Mouse (Mus musculus): ENCODE measurements around the gene Il11. TPM values are rescaled to one million over a fixed set of nuclear protein-coding genes. Genes with fewer than 3 reads are reported as not detected.
"Not testable (repeated sequence)": the region's sequence is repeated elsewhere in the genome, so short reads cannot be mapped to it uniquely, and the experiment has no call there.

The Il11 gene
- polyA plus RNA-seq (2011; ENCODE audit: insufficient read length, low read depth, missing spikeins) = 3.3 and 7.8 TPM in 2 replicates

DNA sequence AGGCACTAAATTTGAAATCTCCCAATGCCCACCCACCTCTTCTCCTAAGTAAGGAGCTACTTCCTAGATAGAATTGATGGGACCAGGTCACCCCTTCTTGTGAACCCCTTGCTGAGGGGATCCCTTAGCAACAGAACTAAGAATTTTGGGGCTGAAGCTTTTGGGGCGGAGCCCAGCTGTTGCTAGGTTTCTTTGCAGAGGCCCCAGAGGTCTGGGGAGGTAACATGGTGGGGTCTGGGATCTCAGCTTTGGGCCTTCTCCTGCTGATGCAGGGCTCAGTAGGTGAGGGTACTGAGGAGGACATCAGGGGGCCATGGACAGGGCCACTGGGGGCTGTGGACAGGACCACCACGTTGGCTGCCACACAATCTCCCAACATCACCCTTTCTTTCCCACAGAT is at the start of gene Il11, which contains the start of gene Tmem190:
Gene Il11 (minus strand): TSS at position 101 of the 400 bp plus-strand sequence.
Gene Tmem190 (plus strand): TSS at position 179 of the 400 bp plus-strand sequence.
- TF ChIP-seq POLR2A (IDR thresholded peaks at IDR 0.05; ENCODE audit: low read depth, low read length) = no peak
- TF ChIP-seq CTCF (IDR thresholded peaks at IDR 0.05; ENCODE audit: borderline replicate concordance, insufficient read depth, low read length) = no peak
- H3K4me3 ChIP-seq (ENCODE audit: insufficient read depth, low read length) = no peak within 1 kb of the TSS
- H3K4me1 ChIP-seq (ENCODE audit: control insufficient read depth, insufficient read depth, low read length) = peaks cover 3% of the 10 kb centered on the region
- no peak within 1 kb of the TSS for H3K27ac ChIP-seq (ENCODE audit: insufficient read depth, low read length)

DNA sequence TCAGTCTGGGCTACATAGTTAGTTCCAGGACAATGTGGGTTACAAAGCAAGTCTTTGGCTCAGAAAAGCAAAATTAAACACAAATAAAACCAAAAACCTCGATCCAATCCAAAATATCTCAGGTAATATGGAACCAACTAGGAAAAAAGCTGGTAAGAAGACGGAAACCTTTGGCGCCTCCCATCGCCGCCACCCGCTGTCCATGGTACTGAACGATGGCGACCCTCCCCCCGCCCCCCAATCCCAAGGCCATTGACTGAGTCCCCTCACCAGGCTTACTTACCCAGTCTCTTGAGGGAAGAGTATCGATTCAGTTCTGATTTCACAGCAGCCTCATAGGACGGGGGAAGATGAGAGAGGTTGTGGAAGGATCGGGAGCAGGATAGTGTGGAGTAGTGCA is 47.8 kb upstream of the Il11 start:
- TF ChIP-seq CTCF (IDR thresholded peaks at IDR 0.05; ENCODE audit: borderline replicate concordance, insufficient read depth, low read length) (no peak), POLR2A (IDR thresholded peaks at IDR 0.05; ENCODE audit: low read depth, low read length) (no peak)
- H3K27ac ChIP-seq (ENCODE audit: insufficient read depth, low read length) = no peak overlapping the region
- H3K4me3 ChIP-seq (ENCODE audit: insufficient read depth, low read length) = no peak overlapping the region
- H3K4me1 ChIP-seq (ENCODE audit: control insufficient read depth, insufficient read depth, low read length) = no peaks in the 10 kb centered on the region

DNA sequence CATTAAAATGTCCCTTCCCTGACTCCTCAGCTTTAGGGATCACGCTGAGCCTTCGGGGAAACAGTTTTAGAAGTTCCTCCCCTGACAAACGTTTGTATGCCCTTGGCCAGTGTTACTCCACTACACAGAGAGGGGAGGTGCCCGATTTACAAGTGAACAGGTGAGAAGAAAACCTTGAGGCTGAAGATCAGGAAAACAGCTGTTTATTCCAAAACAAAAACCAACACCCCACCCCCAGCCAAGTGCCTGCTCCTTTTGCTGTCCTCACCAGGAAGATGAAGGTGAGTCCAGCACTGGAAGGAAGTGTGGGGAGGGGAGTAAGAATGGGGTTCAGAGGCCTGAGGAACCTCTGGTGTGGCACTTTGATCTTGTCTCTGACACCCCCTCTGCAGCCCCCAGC is 42.7 kb upstream of the Il11 start:
- TF ChIP-seq POLR2A (IDR thresholded peaks at IDR 0.05; ENCODE audit: low read depth, low read length) (no peak), CTCF (IDR thresholded peaks at IDR 0.05; ENCODE audit: borderline replicate concordance, insufficient read depth, low read length) (no peak)
- Histone ChIP-seq H3K4me1 (ENCODE audit: control insufficient read depth, insufficient read depth, low read length) (no peaks in the 10 kb centered on the region), H3K27ac (ENCODE audit: insufficient read depth, low read length) (no peak overlapping the region), H3K4me3 (ENCODE audit: insufficient read depth, low read length) (no peak overlapping the region)

DNA sequence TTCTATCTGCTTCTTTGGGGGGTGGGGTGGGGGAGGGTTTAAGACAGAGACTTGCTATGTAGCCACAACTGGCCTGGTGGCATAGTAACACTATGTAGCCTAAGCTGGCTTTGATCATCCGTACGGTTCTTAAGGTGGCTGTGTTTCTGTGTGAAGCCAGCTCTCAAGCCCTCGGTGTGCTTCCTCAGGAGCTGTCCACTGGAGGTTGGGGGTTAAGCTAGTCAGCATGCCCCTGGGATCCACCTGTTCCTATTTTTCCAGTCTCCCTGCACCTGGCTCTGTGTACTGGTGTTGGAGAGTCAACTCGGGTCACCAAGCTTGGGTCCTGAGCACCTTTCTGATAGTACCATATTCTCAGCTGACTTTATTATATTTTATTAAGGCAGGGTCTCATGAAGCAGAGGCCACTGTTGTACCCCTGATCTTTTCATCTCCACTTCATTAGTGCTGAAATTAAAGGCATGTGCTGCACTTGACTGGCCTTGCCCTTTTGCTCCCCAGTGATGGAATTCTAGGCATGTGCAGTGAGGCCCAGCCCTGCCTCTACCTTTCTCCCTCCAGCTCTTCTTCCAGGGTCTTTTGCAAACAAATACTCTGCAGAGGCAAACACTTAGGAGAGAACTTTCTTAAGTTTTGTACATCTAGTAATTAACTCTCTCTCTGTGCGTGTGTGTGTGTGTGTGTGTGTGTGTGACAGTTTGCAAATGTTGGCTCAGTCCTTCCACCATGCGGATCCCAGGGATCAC is 39.7 kb upstream of the Il11 start:
- Histone ChIP-seq H3K4me3 (ENCODE audit: insufficient read depth, low read length) (no peak overlapping the region), H3K27ac (ENCODE audit: insufficient read depth, low read length) (no peak overlapping the region), H3K4me1 (ENCODE audit: control insufficient read depth, insufficient read depth, low read length) (no peaks in the 10 kb centered on the region)
- TF ChIP-seq CTCF (IDR thresholded peaks at IDR 0.05; ENCODE audit: borderline replicate concordance, insufficient read depth, low read length) = no peak
- no peak for TF ChIP-seq POLR2A (IDR thresholded peaks at IDR 0.05; ENCODE audit: low read depth, low read length)

DNA sequence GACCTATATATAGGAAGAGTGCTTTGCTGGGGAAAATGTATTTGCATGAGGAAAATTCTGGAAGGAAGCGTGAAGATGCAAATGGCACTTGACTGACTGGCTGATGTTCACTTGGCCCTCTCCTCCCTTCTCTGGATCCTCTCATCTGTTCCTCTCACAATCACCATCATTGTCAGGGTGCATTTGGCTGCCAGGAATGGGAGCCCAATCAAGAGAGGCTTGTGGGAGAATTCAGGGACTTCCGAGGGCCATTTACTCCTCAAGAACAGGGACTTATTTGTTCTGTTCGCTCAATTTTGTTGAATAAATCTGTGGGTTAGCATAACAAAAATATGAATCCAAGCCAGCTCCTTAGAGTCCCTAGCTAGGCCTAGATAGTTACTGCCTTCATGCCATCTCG is 39.0 kb upstream of the Il11 start:
- no peak for TF ChIP-seq POLR2A (IDR thresholded peaks at IDR 0.05; ENCODE audit: low read depth, low read length)
- H3K4me3 ChIP-seq (ENCODE audit: insufficient read depth, low read length) = no peak overlapping the region
- H3K27ac ChIP-seq (ENCODE audit: insufficient read depth, low read length) = no peak overlapping the region
- H3K4me1 ChIP-seq (ENCODE audit: control insufficient read depth, insufficient read depth, low read length) = no peaks in the 10 kb centered on the region

DNA sequence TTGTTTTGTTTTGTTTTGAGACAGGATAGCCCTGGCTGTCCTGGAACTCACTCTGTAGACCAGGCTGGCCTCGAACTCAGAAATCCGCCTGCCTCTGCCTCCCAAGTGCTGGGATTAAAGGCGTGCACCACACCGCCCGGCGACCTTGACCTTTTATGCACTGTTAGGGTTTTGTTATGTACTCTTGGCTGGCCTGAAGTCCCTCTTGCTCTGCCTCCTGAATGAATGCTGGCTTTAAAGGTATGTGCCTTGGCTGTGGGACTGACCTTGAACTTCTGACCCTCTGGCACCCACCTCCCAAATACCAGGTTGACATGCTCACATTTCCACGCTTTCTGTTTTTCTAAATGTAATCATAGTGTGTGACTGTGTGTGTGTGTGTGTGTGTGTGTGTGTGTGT is 38.3 kb upstream of the Il11 start:
- H3K4me3 ChIP-seq (ENCODE audit: insufficient read depth, low read length); H3K27ac ChIP-seq (ENCODE audit: insufficient read depth, low read length); H3K4me1 ChIP-seq (ENCODE audit: control insufficient read depth, insufficient read depth, low read length): not testable (repeated sequence)

DNA sequence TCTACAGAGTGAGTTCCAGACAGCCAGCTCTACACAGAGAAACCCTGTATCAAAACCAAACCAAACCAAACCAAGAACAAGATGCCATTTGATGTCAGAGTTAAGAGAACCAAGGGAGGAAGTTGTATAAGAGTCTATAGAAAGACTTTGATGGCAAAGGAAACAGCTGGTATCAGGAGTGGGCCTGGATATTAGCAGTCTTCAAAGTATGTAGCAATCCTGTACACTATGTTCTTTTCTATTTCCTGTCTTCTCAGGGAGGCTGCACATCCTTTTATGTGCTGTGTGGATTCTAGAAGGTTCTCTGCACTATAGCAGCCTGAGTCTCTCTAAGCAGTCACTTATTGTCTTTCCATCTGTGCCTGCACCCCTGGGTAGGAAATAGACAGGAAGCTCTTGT is 33.9 kb upstream of the Il11 start:
- H3K4me1 ChIP-seq (ENCODE audit: control insufficient read depth, insufficient read depth, low read length) = no peaks in the 10 kb centered on the region
- no peak overlapping the region for H3K27ac ChIP-seq (ENCODE audit: insufficient read depth, low read length)
- H3K4me3 ChIP-seq (ENCODE audit: insufficient read depth, low read length) = no peak overlapping the region
- no peak for TF ChIP-seq POLR2A (IDR thresholded peaks at IDR 0.05; ENCODE audit: low read depth, low read length)
- TF ChIP-seq CTCF (IDR thresholded peaks at IDR 0.05; ENCODE audit: borderline replicate concordance, insufficient read depth, low read length) = no peak

DNA sequence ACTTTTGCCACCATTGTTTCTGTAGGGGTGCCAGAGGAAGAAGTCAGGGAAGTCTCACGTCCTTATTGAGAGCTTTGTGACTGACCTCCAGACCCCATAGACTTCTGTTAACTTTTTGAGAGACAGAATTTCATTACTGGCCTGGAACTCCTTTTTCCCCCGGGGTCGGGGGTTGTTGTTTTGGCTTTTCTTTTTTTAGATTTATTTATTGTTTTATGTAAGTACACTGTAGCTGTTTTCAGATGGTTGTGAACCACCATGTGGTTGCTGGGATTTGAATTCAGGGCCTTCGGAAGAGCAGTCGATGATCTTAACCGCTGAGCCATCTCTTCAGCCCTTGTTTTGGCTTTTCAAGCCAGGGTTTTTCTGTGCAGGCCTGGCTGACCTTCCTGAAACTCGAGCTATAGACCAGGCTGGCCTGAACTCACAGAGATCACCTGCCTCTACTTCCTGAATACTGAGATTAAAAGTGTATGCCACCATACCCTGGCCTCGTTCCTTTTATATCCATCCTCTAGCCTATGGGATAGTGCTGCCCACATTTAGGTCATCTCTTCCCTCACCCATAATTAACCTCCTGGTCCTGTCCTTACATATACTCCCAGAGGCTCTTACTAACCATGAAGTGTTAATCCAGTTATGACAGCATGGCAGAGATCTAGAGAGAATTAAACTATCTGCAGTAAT is 30.6 kb upstream of the Il11 start:
- peaks cover 7% of the 10 kb centered on the region; the same call in 1 of the 2 replicates for H3K4me1 ChIP-seq (ENCODE audit: control insufficient read depth, insufficient read depth, low read length)
- peak overlapping the region; percentile 62 for H3K4me3 ChIP-seq (ENCODE audit: insufficient read depth, low read length)
- H3K27ac ChIP-seq (ENCODE audit: insufficient read depth, low read length) = peak overlapping the region; percentile 53; the same call in 1 of the 2 replicates
- no peak for TF ChIP-seq POLR2A (IDR thresholded peaks at IDR 0.05; ENCODE audit: low read depth, low read length)
- no peak for TF ChIP-seq CTCF (IDR thresholded peaks at IDR 0.05; ENCODE audit: borderline replicate concordance, insufficient read depth, low read length)

DNA sequence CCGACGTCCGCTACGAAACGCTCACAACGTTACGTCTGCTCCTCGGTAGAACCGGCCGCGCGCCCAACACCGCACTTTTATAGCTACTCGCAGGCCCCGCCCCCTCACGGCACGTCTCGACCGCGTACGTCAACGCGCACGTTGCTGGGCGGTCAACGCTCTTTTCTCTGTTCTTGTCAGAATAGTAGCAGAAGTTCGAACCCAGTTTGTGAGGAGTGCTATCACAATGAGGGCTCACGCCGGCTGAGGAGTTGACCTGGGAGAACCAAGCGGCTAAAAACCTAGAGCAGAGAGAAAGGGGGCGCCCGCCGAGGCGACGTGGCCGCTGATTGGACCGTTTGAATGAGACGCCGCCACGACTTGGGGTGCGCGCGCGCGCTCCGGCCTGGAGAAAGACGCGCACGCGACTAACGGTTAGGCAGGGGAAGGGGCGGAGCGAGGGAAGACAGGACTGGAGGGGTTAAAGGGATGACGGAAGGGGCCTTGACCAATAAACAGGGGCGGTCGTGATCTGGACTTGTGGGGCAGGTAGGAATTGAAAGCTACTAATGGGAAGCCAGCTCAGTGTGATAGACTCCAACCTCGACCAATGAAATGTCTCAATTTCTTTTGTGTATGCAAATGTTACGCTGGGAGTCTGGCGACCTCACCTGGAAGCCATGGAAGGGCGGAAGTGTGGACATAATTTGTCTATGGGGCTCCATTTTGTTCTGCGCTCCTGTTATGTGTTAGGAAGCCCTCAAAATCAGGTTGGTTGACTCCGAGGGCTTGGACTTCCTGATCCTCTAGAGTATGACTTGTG is 29.8 kb upstream of the Il11 start, which contains the start of gene Ube2s:
Gene Ube2s (minus strand): TSS at position 288 of the 802 bp plus-strand sequence.
- no peak for TF ChIP-seq CTCF (IDR thresholded peaks at IDR 0.05; ENCODE audit: borderline replicate concordance, insufficient read depth, low read length)
- TF ChIP-seq POLR2A (IDR thresholded peaks at IDR 0.05; ENCODE audit: low read depth, low read length) = peak; percentile 85
- peak within 1 kb of the TSS; percentile 86 for H3K27ac ChIP-seq (ENCODE audit: insufficient read depth, low read length)
- peaks cover 7% of the 10 kb centered on the region; the same call in 1 of the 2 replicates for H3K4me1 ChIP-seq (ENCODE audit: control insufficient read depth, insufficient read depth, low read length)
- H3K4me3 ChIP-seq (ENCODE audit: insufficient read depth, low read length) = peak within 1 kb of the TSS; percentile 93

All from embryonic fibroblast, embryonic 13.5 days (primary cell).